Mouse (Mus musculus) C2C12 (cell line): ENCODE data around the gene Ephb4.

Experiments used
- CTCF ChIP-seq: IDR thresholded peaks from one replicate; pipeline ENCODE4 v1.5.1; 2011; ENCODE audit not compliant: control insufficient read depth, insufficient read depth, insufficient read length
- MAX ChIP-seq: IDR thresholded peaks from one replicate; pipeline ENCODE4 v1.6.1; 2011; ENCODE audit warnings: mild to moderate bottlenecking, control low read depth

- TF ChIP-seq MAX (no peak), CTCF (no peak)
Observed at GRCm38 (mm10) chr5:137419841-137420240, 69.9 kb downstream of the Ephb4 start.
